Mouse (Mus musculus) midbrain, embryonic 12.5 days (tissue): ENCODE data around the gene Mmp11. TPM values are rescaled to one million over a fixed set of nuclear protein-coding genes. Genes with fewer than 3 reads are reported as not detected.

Source experiments
- polyA plus RNA-seq: library from polyadenylated mRNA; unstranded; fragments of >200 nt; fragmentation: Nextera tagmentation; extraction: Ambion mirVana; gene quantifications from 2 replicates; pipeline ENCODE4 v1.2.1, GENCODE M21; 2016

Mmp11 gene
- polyA plus RNA-seq, 1 experiment from 2014 or later, result 44.0 TPM

Other genes starting within 250 kb of the Mmp11 start
- gene Cabin1, start 172.2 kb downstream of the Mmp11 start, polyA plus RNA-seq, result 46.3 and 49.2 TPM in 2 replicates
- 82.1 and 83.0 TPM in 2 replicates for gene Ddt, start 163.1 kb downstream of the Mmp11 start, polyA plus RNA-seq
- not detected in 2 replicates for gene Gm20441, start 155.5 kb downstream of the Mmp11 start, polyA plus RNA-seq
- gene Gstt3, start 155.1 kb downstream of the Mmp11 start, polyA plus RNA-seq, result 1.3 and 2.4 TPM in 2 replicates
- 5.3 and 7.0 TPM in 2 replicates for gene Gstt1, start 137.9 kb downstream of the Mmp11 start, polyA plus RNA-seq
- not detected in 2 replicates for gene Gstt4, start 114.0 kb downstream of the Mmp11 start, polyA plus RNA-seq
- 7.7 and 7.9 TPM in 2 replicates for gene Gstt2, start 99.1 kb downstream of the Mmp11 start, polyA plus RNA-seq
- 1,213 and 1,289 TPM in 2 replicates for gene Mif, start 76.3 kb downstream of the Mmp11 start, polyA plus RNA-seq
- 1.8 and 2.4 TPM in 2 replicates for gene Derl3, start 43.1 kb downstream of the Mmp11 start, polyA plus RNA-seq
- gene Smarcb1, start 14.9 kb downstream of the Mmp11 start, polyA plus RNA-seq, result 294 and 315 TPM in 2 replicates
- 5.7 and 7.4 TPM in 2 replicates for gene Chchd10, start 3.4 kb downstream of the Mmp11 start, polyA plus RNA-seq
- gene Gm867, start 4.2 kb upstream of the Mmp11 start, polyA plus RNA-seq, result 0.46 and 0.56 TPM in 2 replicates
- 0.71 TPM in 1 of 2 replicates, not detected in the other for gene Vpreb3, start 6.6 kb upstream of the Mmp11 start, polyA plus RNA-seq
- not detected in 2 replicates for gene Gm5134, start 18.0 kb upstream of the Mmp11 start, polyA plus RNA-seq
- 25.2 and 28.7 TPM in 2 replicates for gene Zfp280b, start 96.2 kb upstream of the Mmp11 start, polyA plus RNA-seq
- gene Slc5a4b, start 174.5 kb upstream of the Mmp11 start, polyA plus RNA-seq, result not detected in 2 replicates
- gene Slc5a4a, start 211.0 kb upstream of the Mmp11 start, polyA plus RNA-seq, result not detected in 2 replicates